Comparison of ENCODE assay signal across 15 mouse cellular contexts in the genomic region with DNA sequence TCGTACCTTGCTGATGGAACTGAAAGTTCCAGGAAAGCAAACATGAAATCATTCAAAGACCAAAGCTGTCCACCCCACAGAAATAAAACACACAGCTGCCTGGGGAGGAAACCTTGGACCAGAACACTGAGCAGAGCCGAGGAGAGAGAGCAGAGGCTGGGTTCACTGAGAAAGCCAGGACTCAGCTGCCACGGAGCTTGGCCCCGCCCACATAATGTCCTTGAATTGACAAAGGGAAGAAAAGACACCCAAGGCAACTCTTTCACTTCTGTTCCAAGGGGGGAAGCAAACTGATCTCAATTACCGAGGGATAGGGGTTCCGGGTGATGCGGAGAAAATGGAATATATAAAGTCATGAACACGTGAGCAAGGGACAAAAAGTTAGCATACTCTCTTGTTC. TPM values are rescaled to one million over a fixed set of nuclear protein-coding genes. Genes with fewer than 3 reads are reported as not detected.
DNase-seq lines count a peak whose midpoint lies in the region; ATAC-seq lines count a peak whose summit lies in the region.
"Had no signal": no experiment of that assay in that cellular context is flagged by ENCODE, and none has a peak within 500 bp of the region (broad histone marks: within the 10 kb centered on the region; RNA-seq: fewer than 3 reads in every experiment).

No protein-coding gene starts in this region.

- DNase-seq in embryo, embryonic 11 days = peak; percentile 28
- DNase-seq in embryo, embryonic 10 days (ENCODE audit: low spot score) = no peak
- DNase-seq in lung, postnatal 36 days = peak; percentile 21
- DNase-seq in lung, postnatal 14 days = no peak
- DNase-seq in adrenal gland, adult 8-10 months = peak; percentile 79
- no peak for DNase-seq in layer of hippocampus, postnatal 25 days (ENCODE audit: extremely low spot score in 1 of 2, low spot score in 1 of 2)
- no peak for DNase-seq in kidney, adult 9 months
- DNase-seq: heart, postnatal 4 days; lung, postnatal 4 days; right cerebral cortex, postnatal 25 days had no signal

- ATAC-seq in megakaryocyte progenitor cell, adult 5-6 weeks (replicated peaks; ENCODE audit: poor library complexity) = peak; percentile 37; the same call in 1 of the 2 replicates
- ATAC-seq: intestine, postnatal 0 days; liver, embryonic 12.5 days had no signal

RNA-seq across cellular contexts. Expression of gene Gm14214, which starts 17.9 kb away (rescaled TPM):
- not detected for total RNA-seq in adrenal gland, adult 8-10 months (2022)
- not detected in 2 replicates for total RNA-seq in megakaryocyte progenitor cell, adult 5-6 weeks (2015)
- not detected in 2 replicates for total RNA-seq in megakaryocyte progenitor cell, adult 5-6 weeks (2017)
- not detected for total RNA-seq in layer of hippocampus, postnatal 25 days (2021)
- total RNA-seq: gastrocnemius, postnatal 4 days; heart, postnatal 4 days; left cerebral cortex, postnatal 10 days had no signal

RNA-seq across cellular contexts. Expression of gene Raly, which starts 39.0 kb away (rescaled TPM):
- total RNA-seq in adrenal gland, adult 8-10 months (2022) = 100 to 1,000 TPM; 186 to 218 (median 200) TPM
- 95.3 and 110 TPM in 2 replicates for total RNA-seq in megakaryocyte progenitor cell, adult 5-6 weeks (2015)
- total RNA-seq in megakaryocyte progenitor cell, adult 5-6 weeks (2017) = 163 and 183 TPM in 2 replicates
- total RNA-seq in layer of hippocampus, postnatal 25 days (2021) = 10 to 100 TPM; 70.8 to 74.2 TPM

RNA-seq across cellular contexts. Expression of gene a, which starts 39.3 kb away (rescaled TPM):
- not detected for total RNA-seq in adrenal gland, adult 8-10 months (2022)
- 0.34 TPM in 1 of 2 replicates, not detected in the other for total RNA-seq in megakaryocyte progenitor cell, adult 5-6 weeks (2015)
- total RNA-seq in megakaryocyte progenitor cell, adult 5-6 weeks (2017) = not detected in 2 replicates
- total RNA-seq in layer of hippocampus, postnatal 25 days (2021) = not detected
- total RNA-seq: gastrocnemius, postnatal 4 days; heart, postnatal 4 days had no signal

Comparison
In these comparisons a context has a peak if more than half of its experiments do, and no peak if none do; other contexts are left out.
1. DNase-seq: peak in embryo, embryonic 11 days (single experiment), lung, postnatal 36 days (single experiment) and adrenal gland, adult 8-10 months (single experiment); none in embryo, embryonic 10 days (single experiment), lung, postnatal 14 days (single experiment), layer of hippocampus, postnatal 25 days (0 of 2) and kidney, adult 9 months (single experiment).